Mouse (Mus musculus) lung, postnatal 0 days (tissue): ENCODE data around the gene Phxr2.

Source experiments
- CTCF ChIP-seq: IDR thresholded peaks from 2 replicates; pipeline ENCODE4 v1.5.1; 2016; ENCODE audit warnings: antibody characterized with exemption, mild to moderate bottlenecking
- EP300 ChIP-seq: IDR thresholded peaks from 2 replicates; pipeline ENCODE4 v1.6.1; 2016; ENCODE audit warnings: antibody characterized with exemption, mild to moderate bottlenecking, control low read depth

GRCm38 (mm10) chr10:99154635-99155034 is 28.5 kb upstream of the Phxr2 start:
- TF ChIP-seq EP300: no peak
- no peak for TF ChIP-seq CTCF
